Mouse (Mus musculus) gastrocnemius, adult 8-10 months (tissue): ENCODE measurements around the gene Pga5. TPM values are rescaled to one million over a fixed set of nuclear protein-coding genes. Genes with fewer than 3 reads are reported as not detected.

ENCODE experiments used
- DNase-seq, 2 experiments: peaks; one replicate each; pipeline ENCODE4 v3.0.0; 2022; ENCODE audit warnings: low spot score in 2 of 2
- total RNA-seq, 4 experiments: library from RNA; stranded (reverse); gene quantifications; 2 replicates each; pipeline ENCODE4 v1.2.4; 2022

The Pga5 gene
- total RNA-seq, result not detected

- peak; percentile 64 to 73 for DNase-seq
Measured at GRCm38 (mm10) chr19:10677915-10678771, at the start of gene Pga5. Gene Pga5 (minus strand): TSS chr19:10678071.

- no peak for DNase-seq
Measured at GRCm38 (mm10) chr19:10724629-10725363, 46.9 kb upstream of the Pga5 start.

GRCm38 (mm10) chr19:10723649-10724048 is 45.8 kb upstream of the Pga5 start:
- no peak for DNase-seq

GRCm38 (mm10) chr19:10723084-10723483 is 45.2 kb upstream of the Pga5 start:
- no peak for DNase-seq

- no peak for DNase-seq
Measured at GRCm38 (mm10) chr19:10721064-10721463, 43.2 kb upstream of the Pga5 start.

- DNase-seq, result no peak
Measured at GRCm38 (mm10) chr19:10720524-10720923, 42.7 kb upstream of the Pga5 start.

GRCm38 (mm10) chr19:10719751-10720150 is 41.9 kb upstream of the Pga5 start:
- no peak for DNase-seq

- DNase-seq, result no peak
Measured at GRCm38 (mm10) chr19:10718251-10718775, 40.4 kb upstream of the Pga5 start.

- DNase-seq, result no peak
Measured at GRCm38 (mm10) chr19:10715476-10715875, 37.6 kb upstream of the Pga5 start.

GRCm38 (mm10) chr19:10714682-10715475 is 37.0 kb upstream of the Pga5 start:
- DNase-seq, result no peak

GRCm38 (mm10) chr19:10714168-10714567 is 36.3 kb upstream of the Pga5 start:
- DNase-seq, result no peak

- DNase-seq, result no peak
Measured at GRCm38 (mm10) chr19:10713551-10713950, 35.7 kb upstream of the Pga5 start.

GRCm38 (mm10) chr19:10712646-10713045 is 34.8 kb upstream of the Pga5 start:
- no peak for DNase-seq

- no peak for DNase-seq
Measured at GRCm38 (mm10) chr19:10712194-10712593, 34.3 kb upstream of the Pga5 start.

GRCm38 (mm10) chr19:10710751-10711150 is 32.9 kb upstream of the Pga5 start:
- DNase-seq, result no peak

GRCm38 (mm10) chr19:10710088-10710511 is 32.2 kb upstream of the Pga5 start:
- DNase-seq, result peak; percentile 57 to 59

- peak; percentile 98 for DNase-seq
Measured at GRCm38 (mm10) chr19:10709360-10710087, 31.7 kb upstream of the Pga5 start.

- no peak for DNase-seq
Measured at GRCm38 (mm10) chr19:10708900-10709299, 31.0 kb upstream of the Pga5 start.

GRCm38 (mm10) chr19:10707881-10708280 is 30.0 kb upstream of the Pga5 start:
- DNase-seq, result no peak

- DNase-seq, result no peak
Measured at GRCm38 (mm10) chr19:10707087-10707875, 29.4 kb upstream of the Pga5 start.
